Mouse (Mus musculus) heart, embryonic 15.5 days (tissue): ENCODE results near the gene Fgf11. TPM values are rescaled to one million over a fixed set of nuclear protein-coding genes. Genes with fewer than 3 reads are reported as not detected.
A peak's percentile ranks its signal among the peaks of the same experiment; 100 is the strongest.

Experiments
- ATAC-seq: fragments of 200-750 bp; cut with Nextera tagmentation; replicated peaks from 2 replicates; pipeline ENCODE4 v1.8.0; 2017; ENCODE audit warnings: low read depth, moderate TSS enrichment; ENCODE audit not compliant: insufficient number of reproducible peaks, insufficient read depth, low FRiP score
- H3K27ac ChIP-seq: fragments of 300-500 bp; sonication (generic); 2 replicates; pipeline ENCODE4 v1.5.1; 2015; ENCODE audit warnings: mild to moderate bottlenecking, inconsistent platforms
- H3K27me3 ChIP-seq: fragments of 300-500 bp; sonication (generic); 2 replicates; pipeline ENCODE4 v1.6.1; 2015; ENCODE audit warnings: inconsistent platforms
- H3K36me3 ChIP-seq: fragments of 300-500 bp; sonication (generic); 2 replicates; pipeline ENCODE4 v1.6.1; 2015; ENCODE audit warnings: mild to moderate bottlenecking, inconsistent platforms
- H3K4me1 ChIP-seq: fragments of 300-500 bp; sonication (generic); replicated peaks from 2 replicates; pipeline ENCODE4 v1.6.1; 2015; ENCODE audit warnings: inconsistent platforms
- H3K4me2 ChIP-seq: fragments of 300-500 bp; sonication (generic); 2 replicates; pipeline ENCODE4 v1.6.1; 2015; ENCODE audit warnings: inconsistent platforms, mild to moderate bottlenecking, moderate library complexity
- H3K4me3 ChIP-seq: fragments of 300-500 bp; sonication (generic); 2 replicates; pipeline ENCODE4 v1.5.1; 2015; ENCODE audit warnings: mild to moderate bottlenecking, inconsistent platforms
- H3K9ac ChIP-seq: fragments of 300-500 bp; sonication (generic); 2 replicates; pipeline ENCODE4 v1.6.1; 2015; ENCODE audit warnings: mild to moderate bottlenecking, inconsistent platforms
- H3K9me3 ChIP-seq: fragments of 300-500 bp; sonication (generic); replicated peaks from 2 replicates; pipeline ENCODE4 v1.6.1; 2016; ENCODE audit warnings: inconsistent platforms
- WGBS: fragments of 180-500 bp; shearing (Covaris S2); methylation state at CpG from one replicate; pipeline ENCODE4 v1.1.7; 2015; ENCODE audit warnings: mixed read lengths; 5-methylcytosine and 5-hydroxymethylcytosine counted together
- polyA plus RNA-seq: library from polyadenylated mRNA; unstranded; fragments of >200 nt; fragmentation: Nextera tagmentation; extraction: Ambion mirVana; gene quantifications from 2 replicates; pipeline ENCODE4 v1.2.1, GENCODE M21; 2015

Gene Fgf11
- polyA plus RNA-seq, 1 experiment from 2014 or later, result 1.8 TPM

DNA sequence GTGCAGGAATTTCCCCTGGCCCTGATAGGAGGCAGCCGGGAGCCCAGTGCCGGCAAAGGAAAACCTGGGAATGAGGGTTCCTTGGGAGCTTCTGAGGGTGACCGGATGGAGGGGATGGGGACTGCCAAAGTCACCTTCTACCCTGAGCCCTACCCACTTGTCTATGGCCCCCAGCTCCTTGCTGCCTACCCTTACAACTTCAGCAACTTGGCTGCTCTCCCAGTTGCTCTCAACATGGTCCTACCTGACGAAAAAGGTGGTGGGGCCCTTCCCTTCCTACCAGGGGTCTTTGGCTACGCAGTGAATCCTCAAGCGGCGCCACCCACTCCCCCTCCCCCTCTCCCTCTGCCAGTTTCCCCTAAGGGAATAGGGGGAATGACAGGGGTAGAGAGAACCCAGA is 22.7 kb downstream of the Fgf11 start:
- Histone ChIP-seq H3K9ac (no peak overlapping the region), H3K4me2 (no peak overlapping the region), H3K4me1 (peaks cover 29% of the 10 kb centered on the region), H3K36me3 (0 out of 2 replicates have a peak, but pooled peaks cover 7% of the 10 kb centered on the region), H3K27ac (no peak overlapping the region), H3K9me3 (no peaks in the 10 kb centered on the region), H3K4me3 (no peak overlapping the region), H3K27me3 (no peaks in the 10 kb centered on the region)
- WGBS, result 40% methylated on average over 7 of the region's 7 CpGs
- ATAC-seq, result 0 out of 2 replicates have a peak, but pooled peaks have one; percentile 20

DNA sequence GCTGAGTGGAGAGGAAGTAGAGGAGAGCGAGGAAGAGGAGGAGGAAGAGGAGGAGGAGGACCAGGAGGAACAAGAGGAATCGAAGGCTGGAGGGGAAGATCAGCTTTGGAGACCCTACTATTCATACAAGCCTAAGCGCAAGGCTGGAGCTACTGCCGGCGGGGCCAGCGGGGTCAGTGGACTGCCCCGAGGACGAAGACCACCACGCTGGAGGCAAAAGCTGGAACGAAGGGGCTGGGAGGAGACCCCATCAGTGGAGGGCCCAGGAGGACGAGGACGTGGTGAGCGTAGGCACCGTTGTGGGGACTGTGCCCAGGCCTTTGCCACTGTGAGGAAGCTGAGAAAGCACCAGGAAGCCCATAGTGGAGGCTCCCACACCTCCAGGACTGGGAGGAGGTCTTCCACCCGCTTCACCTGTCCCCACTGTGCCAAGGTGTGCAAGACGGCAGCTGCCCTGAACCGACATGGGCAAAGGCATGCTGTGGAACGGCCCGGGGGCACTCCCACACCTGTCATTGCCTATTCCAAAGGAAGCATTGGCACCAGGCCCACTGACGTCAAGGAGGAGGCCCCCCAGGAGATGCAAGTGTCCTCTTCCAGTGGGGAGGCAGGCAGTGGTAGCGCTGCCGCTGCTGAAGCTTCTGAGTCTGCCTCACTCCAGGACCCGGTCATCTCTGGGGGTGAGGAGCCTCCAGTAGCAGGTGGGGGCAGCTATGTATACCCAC is 23.2 kb downstream of the Fgf11 start:
- H3K4me2 ChIP-seq, result no peak overlapping the region
- H3K36me3 ChIP-seq, result 0 out of 2 replicates have a peak, but pooled peaks cover 7% of the 10 kb centered on the region
- no peak overlapping the region for H3K4me3 ChIP-seq
- WGBS, result 66% methylated on average over 23 of the region's 23 CpGs
- H3K27ac ChIP-seq, result no peak overlapping the region
- H3K27me3 ChIP-seq, result no peaks in the 10 kb centered on the region
- no peak for ATAC-seq
- no peaks in the 10 kb centered on the region for H3K9me3 ChIP-seq
- no peak overlapping the region for H3K9ac ChIP-seq
- H3K4me1 ChIP-seq, result peaks cover 29% of the 10 kb centered on the region

GRCm38 (mm10) chr11:69777504-69778257 is 24.0 kb downstream of the Fgf11 start:
- no peak overlapping the region for H3K27ac ChIP-seq
- no peaks in the 10 kb centered on the region for H3K27me3 ChIP-seq
- H3K4me3 ChIP-seq, result no peak overlapping the region

DNA sequence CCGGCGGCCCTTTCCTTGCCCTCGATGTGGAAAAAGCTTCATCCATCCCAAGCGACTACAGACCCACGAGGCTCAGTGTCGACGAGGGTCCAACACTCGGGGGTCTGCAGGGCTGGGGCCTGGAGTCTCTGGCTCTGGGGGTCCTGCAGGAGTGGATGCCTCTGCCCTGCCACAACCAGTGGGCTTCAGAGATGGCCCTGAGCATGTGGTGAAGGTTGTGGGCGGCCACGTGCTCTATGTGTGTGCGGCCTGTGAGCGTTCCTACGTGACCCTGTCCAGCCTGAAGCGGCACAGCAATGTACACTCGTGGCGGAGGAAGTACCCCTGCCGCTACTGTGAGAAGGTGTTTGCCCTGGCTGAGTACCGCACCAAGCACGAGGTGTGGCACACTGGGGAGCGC is 25.2 kb downstream of the Fgf11 start:
- no peak overlapping the region for H3K4me3 ChIP-seq
- H3K9ac ChIP-seq, result no peak overlapping the region
- H3K27me3 ChIP-seq, result no peaks in the 10 kb centered on the region
- no peak overlapping the region for H3K4me2 ChIP-seq
- peaks cover 29% of the 10 kb centered on the region for H3K4me1 ChIP-seq
- no peak overlapping the region for H3K27ac ChIP-seq
- peaks cover 11% of the 10 kb centered on the region; the same call in 1 of the 2 replicates for H3K36me3 ChIP-seq
- 86% methylated on average over 20 of the region's 20 CpGs for WGBS
- ATAC-seq, result no peak; the same call in 1 of the 2 replicates
- no peaks in the 10 kb centered on the region for H3K9me3 ChIP-seq

More at GRCm38 (mm10) chr11:69777504-69778257, 24.0 kb downstream of the Fgf11 start:
- H3K36me3 ChIP-seq, result peaks cover 10% of the 10 kb centered on the region; the same call in 1 of the 2 replicates
- no peak overlapping the region for H3K9ac ChIP-seq
- ATAC-seq, result no peak
- no peaks in the 10 kb centered on the region for H3K9me3 ChIP-seq
- no peak overlapping the region for H3K4me2 ChIP-seq
- H3K4me1 ChIP-seq, result peaks cover 29% of the 10 kb centered on the region
- 58% methylated on average over 26 of the region's 26 CpGs for WGBS

- no peak for ATAC-seq
- 54% methylated on average over 10 of the region's 10 CpGs for WGBS
These were observed 25.9 kb downstream of the Fgf11 start for GRCm38 (mm10) chr11:69775716-69776115.

GRCm38 (mm10) chr11:69774961-69775360 is 26.7 kb downstream of the Fgf11 start:
- H3K27me3 ChIP-seq, result no peaks in the 10 kb centered on the region
- H3K9ac ChIP-seq, result no peak overlapping the region
- H3K27ac ChIP-seq, result no peak overlapping the region
- no peak for ATAC-seq
- H3K36me3 ChIP-seq, result peaks cover 11% of the 10 kb centered on the region; the same call in 1 of the 2 replicates
- peaks cover 29% of the 10 kb centered on the region for H3K4me1 ChIP-seq
- no peak overlapping the region for H3K4me2 ChIP-seq
- no peak overlapping the region for H3K4me3 ChIP-seq
- H3K9me3 ChIP-seq, result no peaks in the 10 kb centered on the region
- 59% methylated on average over 5 of the region's 5 CpGs for WGBS

More at GRCm38 (mm10) chr11:69775716-69776115, 25.9 kb downstream of the Fgf11 start:
- peaks cover 29% of the 10 kb centered on the region for H3K4me1 ChIP-seq
- H3K27ac ChIP-seq, result no peak overlapping the region
- H3K4me2 ChIP-seq, result no peak overlapping the region
- H3K36me3 ChIP-seq, result peaks cover 11% of the 10 kb centered on the region; the same call in 1 of the 2 replicates
- H3K27me3 ChIP-seq, result no peaks in the 10 kb centered on the region
- H3K9me3 ChIP-seq, result no peaks in the 10 kb centered on the region
- no peak overlapping the region for H3K9ac ChIP-seq
- H3K4me3 ChIP-seq, result no peak overlapping the region

DNA sequence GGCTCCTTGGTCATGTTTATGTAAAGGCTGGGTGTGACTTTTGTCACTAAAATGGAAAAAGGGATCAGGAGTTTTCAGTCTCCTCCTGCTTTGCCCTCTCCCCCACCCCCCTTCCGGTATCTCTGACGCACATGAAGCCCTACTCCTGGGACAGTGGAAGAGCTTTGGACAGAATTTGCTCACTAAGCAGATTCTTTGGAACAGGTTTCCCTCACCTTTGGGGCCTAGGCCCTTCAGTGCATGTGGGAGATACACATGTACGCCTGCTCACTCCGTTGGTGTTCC is 34.1 kb downstream of the Fgf11 start:
- ATAC-seq, result no peak
- H3K9ac ChIP-seq, result peak overlapping the region; percentile 98; the same call in 1 of the 2 replicates
- H3K4me3 ChIP-seq, result peak overlapping the region; percentile 96
- H3K36me3 ChIP-seq, result no peaks in the 10 kb centered on the region
- 54% methylated on average over 4 of the region's 4 CpGs for WGBS
- H3K9me3 ChIP-seq, result no peaks in the 10 kb centered on the region
- H3K4me1 ChIP-seq, result peaks cover 29% of the 10 kb centered on the region
- H3K27ac ChIP-seq, result peak overlapping the region; percentile 95
- H3K4me2 ChIP-seq, result peak overlapping the region; percentile 74
- H3K27me3 ChIP-seq, result no peaks in the 10 kb centered on the region

DNA sequence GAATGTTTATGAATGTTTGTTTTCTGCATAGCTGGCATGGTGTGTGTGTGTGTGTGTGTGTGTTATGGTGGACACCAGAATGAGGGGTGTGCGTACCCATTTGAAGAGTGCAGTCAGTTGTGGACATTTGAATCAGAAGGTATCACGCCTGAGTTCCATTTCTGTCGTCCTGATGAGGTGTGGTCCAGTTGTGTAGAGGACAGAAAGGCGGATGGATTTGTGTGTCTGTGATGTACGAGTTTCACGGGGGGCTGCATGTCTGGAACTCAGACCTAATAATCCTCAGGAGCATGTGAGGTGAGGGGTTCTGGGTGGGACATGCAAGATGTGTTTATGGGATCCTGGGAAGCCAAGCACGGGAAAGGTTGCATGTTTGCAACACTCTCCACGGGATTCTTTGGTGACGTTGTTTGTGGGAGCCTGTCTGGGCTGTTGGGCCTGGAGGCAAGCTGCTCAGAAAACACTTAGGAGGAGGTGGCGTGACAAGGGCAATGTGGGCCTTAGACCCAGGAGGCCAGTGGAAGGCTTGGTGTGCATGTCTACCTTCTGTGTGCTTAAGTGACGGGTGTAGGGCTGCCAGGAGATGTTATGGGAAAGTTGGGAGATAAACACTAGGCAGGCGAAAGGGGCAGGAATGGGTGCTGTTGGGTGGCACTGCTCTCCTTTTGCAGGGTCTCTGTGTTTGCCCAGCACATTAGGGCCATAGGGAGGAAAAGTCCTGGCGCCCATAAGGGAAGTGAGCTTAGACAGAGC is 34.6 kb downstream of the Fgf11 start:
- Histone ChIP-seq H3K4me2 (peak overlapping the region; percentile 74), H3K27ac (peak overlapping the region; percentile 95), H3K27me3 (no peaks in the 10 kb centered on the region), H3K36me3 (no peaks in the 10 kb centered on the region), H3K9me3 (no peaks in the 10 kb centered on the region), H3K4me3 (peak overlapping the region; percentile 96), H3K4me1 (peaks cover 29% of the 10 kb centered on the region), H3K9ac (peak overlapping the region; percentile 98)
- 46% methylated on average over 13 of the region's 13 CpGs for WGBS
- ATAC-seq, result no peak

DNA sequence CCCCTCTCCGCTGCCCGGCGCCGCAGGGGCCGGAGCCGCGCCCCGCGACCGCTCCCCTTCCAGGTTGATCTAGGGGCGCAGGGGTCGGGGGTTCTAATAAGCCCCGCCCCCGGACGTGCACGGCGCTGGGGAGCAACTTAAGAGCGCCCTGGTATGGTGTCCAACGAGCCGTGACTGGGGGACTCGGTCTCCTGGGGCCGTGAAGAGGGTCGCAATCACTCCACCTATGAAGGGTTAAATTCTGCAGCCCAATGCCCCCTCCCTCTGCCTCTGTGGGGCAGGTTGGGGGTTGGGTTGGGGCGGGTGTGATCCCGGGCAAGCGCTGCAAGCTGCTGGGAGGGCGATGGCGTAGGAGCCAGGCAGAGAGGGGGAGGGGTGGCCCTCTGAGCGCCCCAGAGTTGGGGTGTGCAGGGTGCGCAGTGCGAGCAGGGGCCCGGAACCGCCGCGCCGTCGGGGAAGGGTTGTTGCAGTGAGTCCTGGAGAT is 35.5 kb downstream of the Fgf11 start:
- peak overlapping the region; percentile 98 for H3K9ac ChIP-seq
- peak; percentile 83 for ATAC-seq
- 0% methylated on average over 37 of the region's 37 CpGs for WGBS
- no peaks in the 10 kb centered on the region for H3K27me3 ChIP-seq
- H3K4me3 ChIP-seq, result peak overlapping the region; percentile 96
- peaks cover 29% of the 10 kb centered on the region for H3K4me1 ChIP-seq
- no peaks in the 10 kb centered on the region for H3K9me3 ChIP-seq
- H3K27ac ChIP-seq, result peak overlapping the region; percentile 95
- no peaks in the 10 kb centered on the region for H3K36me3 ChIP-seq
- H3K4me2 ChIP-seq, result peak overlapping the region; percentile 74

GRCm38 (mm10) chr11:69765221-69766125 is 36.2 kb downstream of the Fgf11 start, which contains the start of gene Zbtb4:
Zbtb4 (plus strand) TSS chr11:69765912.
- Histone ChIP-seq H3K27me3 (no peaks in the 10 kb centered on the region), H3K9me3 (no peaks in the 10 kb centered on the region), H3K4me2 (peak within 1 kb of the TSS; percentile 74), H3K36me3 (no peaks in the 10 kb centered on the region), H3K27ac (peak within 1 kb of the TSS; percentile 95), H3K9ac (peak within 1 kb of the TSS; percentile 98), H3K4me3 (peak within 1 kb of the TSS; percentile 96), H3K4me1 (peaks cover 34% of the 10 kb centered on the region)
- ATAC-seq, result peak; percentile 63
- 16% methylated on average over 40 of the region's 55 CpGs for WGBS
